In the genomic region with DNA sequence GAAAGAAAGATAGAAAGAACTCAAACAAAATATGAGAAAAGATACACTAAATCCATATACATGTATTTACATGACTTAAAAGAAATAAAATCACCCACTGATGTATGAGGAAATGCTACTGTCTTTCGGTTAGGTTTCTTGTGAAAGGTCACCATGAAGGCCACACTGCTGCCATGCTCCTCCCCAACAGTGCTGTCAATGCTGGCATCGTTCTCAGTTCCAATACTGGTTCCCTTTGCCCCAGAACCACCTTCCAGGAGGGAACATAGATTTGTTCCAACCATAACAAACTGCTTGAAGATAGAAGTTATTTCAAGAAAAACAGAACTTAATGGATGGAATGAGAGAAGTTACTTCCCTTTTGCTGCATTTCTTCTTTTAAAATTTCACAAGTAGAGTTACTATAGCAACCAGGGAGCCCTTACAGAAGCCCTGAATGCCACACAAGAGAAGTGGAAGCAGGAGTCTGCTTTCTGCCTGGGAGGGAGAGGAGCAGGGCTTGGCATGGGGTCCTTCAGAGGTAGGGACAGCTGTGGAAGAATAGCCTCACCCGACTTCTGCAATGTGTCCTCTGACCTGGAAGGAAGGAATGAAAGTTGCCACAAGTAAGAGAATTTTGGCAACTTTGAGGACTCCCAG, we compare ENCODE assay signal across 10 mouse cellular contexts.
DNase-seq lines count a peak whose midpoint lies in the region; TF ChIP-seq lines count a peak whose summit lies in the region.
"Had no signal": no experiment of that assay in that cellular context is flagged by ENCODE, and none has a peak within 500 bp of the region (broad histone marks: within the 10 kb centered on the region; RNA-seq: fewer than 3 reads in every experiment).

No protein-coding gene starts in this region.

- no peak for DNase-seq in layer of hippocampus, adult 2 months (ENCODE audit: low spot score in 2 of 2)
- no peak for DNase-seq in layer of hippocampus, postnatal 36 days
- DNase-seq in adrenal gland, postnatal 10 days = peak; percentile 51
- peak; percentile 70 for DNase-seq in fat pad, adult 2 months (ENCODE audit: extremely low read depth, low read depth, low spot score)
- peak; percentile 47 for DNase-seq in lung, postnatal 36 days
- DNase-seq in thymus, postnatal 25 days = no peak
- no peak for DNase-seq in MN1 (ENCODE audit: low spot score)
- DNase-seq: cerebellum, adult 11 months had no signal

- 0 out of 2 replicates have a peak overlapping the region, but pooled peaks have one; percentile 43 for H3K27ac ChIP-seq in layer of hippocampus, adult 2 months
- H3K27ac ChIP-seq: hindbrain, embryonic 15.5 days had no signal

- TF ChIP-seq CTCF in layer of hippocampus, adult 2 months (conservative IDR thresholded peaks at IDR 0.05) = no peak

- H3K4me3 ChIP-seq in layer of hippocampus, adult 2 months = no peak overlapping the region
- H3K4me3 ChIP-seq: erythroblast, embryonic 14.5 days; hindbrain, embryonic 15.5 days had no signal

Comparison
In these comparisons a context has a peak if more than half of its experiments do, and no peak if none do; other contexts are left out.
1. DNase-seq: peak in adrenal gland, postnatal 10 days (single experiment), fat pad, adult 2 months (single experiment) and lung, postnatal 36 days (single experiment); none in layer of hippocampus, adult 2 months (0 of 2), layer of hippocampus, postnatal 36 days (0 of 2), thymus, postnatal 25 days (single experiment) and MN1 (single experiment).